Mouse (Mus musculus): Measurements from ENCODE around the gene Pdcd7.

Gene Pdcd7

GRCm38 (mm10) chr9:65345854-65346475 is at the start of gene Pdcd7:
Gene Pdcd7 (plus strand): TSS chr9:65346104.
- DNase-seq: peak; percentile 98

GRCm38 (mm10) chr9:65297056-65297455 is 48.8 kb upstream of the Pdcd7 start:
- DNase-seq: no peak

- DNase-seq: no peak
These were observed 47.1 kb upstream of the Pdcd7 start for GRCm38 (mm10) chr9:65298761-65299160.

GRCm38 (mm10) chr9:65299650-65300049 is 46.3 kb upstream of the Pdcd7 start:
- no peak for DNase-seq

- DNase-seq: no peak
These were observed 43.4 kb upstream of the Pdcd7 start for GRCm38 (mm10) chr9:65302327-65302983.

GRCm38 (mm10) chr9:65303586-65303985 is 42.3 kb upstream of the Pdcd7 start:
- no peak for DNase-seq

- no peak for DNase-seq
These were observed 41.6 kb upstream of the Pdcd7 start for GRCm38 (mm10) chr9:65304300-65304699.

- no peak for DNase-seq
These were observed 39.2 kb upstream of the Pdcd7 start for GRCm38 (mm10) chr9:65306672-65307071.

- DNase-seq: no peak
These were observed 37.9 kb upstream of the Pdcd7 start for GRCm38 (mm10) chr9:65308011-65308410.

GRCm38 (mm10) chr9:65312669-65313357 is 33.1 kb upstream of the Pdcd7 start:
- DNase-seq: no peak

- no peak for DNase-seq
These were observed 32.1 kb upstream of the Pdcd7 start for GRCm38 (mm10) chr9:65313846-65314245.

GRCm38 (mm10) chr9:65322255-65322900 is 23.5 kb upstream of the Pdcd7 start:
- DNase-seq: no peak

GRCm38 (mm10) chr9:65325971-65326370 is 19.9 kb upstream of the Pdcd7 start:
- no peak for DNase-seq

- DNase-seq: no peak
These were observed 18.5 kb upstream of the Pdcd7 start for GRCm38 (mm10) chr9:65327371-65327770.

GRCm38 (mm10) chr9:65333958-65334357 is 11.9 kb upstream of the Pdcd7 start:
- no peak for DNase-seq

GRCm38 (mm10) chr9:65339146-65339545 is 6.8 kb upstream of the Pdcd7 start:
- DNase-seq: no peak

GRCm38 (mm10) chr9:65340414-65340813 is 5.5 kb upstream of the Pdcd7 start:
- no peak for DNase-seq

- peak; percentile 22 for DNase-seq
These were observed 465 bp upstream of the Pdcd7 start for GRCm38 (mm10) chr9:65345439-65345838.

- DNase-seq: peak; percentile 52
These were observed 690 bp downstream of the Pdcd7 start for GRCm38 (mm10) chr9:65346476-65347111.

- DNase-seq: no peak
These were observed 1.4 kb downstream of the Pdcd7 start for GRCm38 (mm10) chr9:65347112-65347850.

- DNase-seq: no peak
These were observed 7.3 kb downstream of the Pdcd7 start for GRCm38 (mm10) chr9:65353251-65353650.

GRCm38 (mm10) chr9:65356561-65356960 is 10.7 kb downstream of the Pdcd7 start:
- no peak for DNase-seq

Data from lung, postnatal 10 days (tissue).